Mouse (Mus musculus) c-Kit-positive CD71-positive TER-119-positive erythroid progenitor cells, embryonic 14.5 days (primary cell): Measurements from ENCODE around the gene Slc31a1.
A peak's percentile ranks its signal among the peaks of the same experiment; 100 is the strongest.

Source experiments
- DNase-seq: peaks from one replicate; pipeline ENCODE4 v3.0.0-alpha.2; 2013; ENCODE audit warnings: low spot score

Gene Slc31a1

DNA sequence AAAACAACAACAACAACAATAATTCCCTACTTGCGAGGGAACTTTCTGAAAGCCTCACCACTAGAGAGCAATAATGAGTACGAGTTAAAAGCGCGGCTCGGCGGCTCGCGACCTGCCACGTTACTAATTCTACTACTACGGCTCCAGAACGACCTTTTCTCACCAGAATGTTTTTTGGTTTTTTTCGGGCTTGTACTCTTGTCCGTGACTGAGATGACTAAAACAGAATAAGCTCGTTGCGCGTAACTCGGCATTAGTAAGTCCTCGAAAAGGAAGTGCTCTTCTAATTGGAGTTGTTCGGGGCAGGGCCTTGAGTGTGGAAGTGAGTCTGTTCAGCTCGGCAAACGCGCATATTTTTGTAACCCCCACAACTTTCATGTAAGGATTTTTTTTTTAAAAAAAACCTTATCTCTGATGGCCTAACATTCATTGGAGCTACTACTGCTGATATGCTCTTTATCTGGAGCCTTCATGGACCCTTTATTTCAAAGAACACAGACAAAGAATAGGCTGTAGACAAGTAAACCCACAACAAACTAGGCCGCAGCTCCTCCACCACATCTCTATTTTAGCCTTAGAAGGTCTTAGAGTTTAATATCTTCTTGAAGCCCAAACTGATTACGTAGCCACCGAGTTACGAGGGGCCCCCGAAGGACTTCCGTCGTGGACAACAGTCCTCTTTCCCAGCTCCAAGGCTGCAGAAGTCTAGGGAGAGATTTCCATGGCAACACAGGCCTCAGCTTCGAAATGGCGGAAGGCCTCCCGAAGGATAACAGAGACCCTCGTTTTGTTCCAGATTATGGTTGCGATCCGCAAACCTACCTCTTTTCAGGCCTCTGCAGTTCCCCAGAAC, 47.4 kb downstream of the Slc31a1 start:
- DNase-seq: peak; percentile 70

DNA sequence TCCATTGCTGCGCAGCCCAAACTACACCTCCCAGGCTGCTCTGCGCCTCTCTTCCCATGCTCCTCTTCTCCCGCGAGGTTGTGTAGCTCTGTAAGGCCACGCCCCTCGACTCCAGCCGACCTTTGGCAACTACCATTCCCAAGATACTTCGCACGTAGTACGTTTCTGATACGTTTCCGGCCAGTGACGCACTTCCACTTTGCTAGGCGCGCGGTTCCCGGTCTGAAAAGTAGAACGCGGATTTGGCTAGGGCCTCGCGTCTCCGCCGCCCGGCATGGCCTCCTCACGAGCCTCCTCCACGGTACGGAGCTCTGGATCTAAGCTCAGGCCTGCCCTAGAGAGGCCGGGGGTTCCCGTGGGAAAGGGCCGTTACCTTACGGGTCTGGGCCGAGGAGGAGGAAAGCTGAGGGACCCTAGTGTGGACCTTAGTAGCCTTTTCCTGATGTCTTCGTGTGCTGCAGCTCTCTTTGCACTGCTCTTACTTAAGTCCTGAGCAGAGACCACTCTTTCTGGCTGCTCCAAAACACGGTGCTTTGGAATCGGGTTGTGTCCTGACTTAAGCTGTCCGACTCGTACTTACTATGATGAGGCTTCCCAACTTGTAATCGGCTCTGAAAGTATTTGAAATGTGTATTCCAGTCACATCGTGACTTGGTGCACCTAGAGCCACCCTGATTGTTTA, 48.2 kb downstream of the Slc31a1 start, which contains the start of the genes Cdc26 and Prpf4:
Gene Cdc26 (minus strand): TSS at position 42 of the 682 bp plus-strand sequence.
Gene Prpf4 (plus strand): TSS at position 197 of the 682 bp plus-strand sequence.
- DNase-seq: peak; percentile 99

DNA sequence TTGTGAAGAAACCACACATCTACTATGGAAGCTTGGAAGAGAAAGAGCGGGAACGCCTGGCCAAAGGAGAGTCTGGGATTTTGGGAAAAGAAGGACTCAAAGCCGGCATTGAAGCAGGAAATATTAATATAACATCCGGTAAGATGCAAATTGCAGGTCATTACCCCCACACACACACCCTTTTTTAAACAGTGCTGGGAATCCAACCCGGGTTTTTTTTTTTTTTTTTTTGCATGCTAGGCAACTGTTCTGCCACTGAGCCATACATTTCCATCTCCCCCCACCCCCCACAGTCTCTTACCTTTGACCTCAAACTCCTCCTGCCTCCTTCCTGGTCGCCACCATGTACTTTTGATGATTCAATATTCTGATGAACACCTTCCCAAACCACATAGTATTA, 49.1 kb downstream of the Slc31a1 start:
- DNase-seq: no peak

DNA sequence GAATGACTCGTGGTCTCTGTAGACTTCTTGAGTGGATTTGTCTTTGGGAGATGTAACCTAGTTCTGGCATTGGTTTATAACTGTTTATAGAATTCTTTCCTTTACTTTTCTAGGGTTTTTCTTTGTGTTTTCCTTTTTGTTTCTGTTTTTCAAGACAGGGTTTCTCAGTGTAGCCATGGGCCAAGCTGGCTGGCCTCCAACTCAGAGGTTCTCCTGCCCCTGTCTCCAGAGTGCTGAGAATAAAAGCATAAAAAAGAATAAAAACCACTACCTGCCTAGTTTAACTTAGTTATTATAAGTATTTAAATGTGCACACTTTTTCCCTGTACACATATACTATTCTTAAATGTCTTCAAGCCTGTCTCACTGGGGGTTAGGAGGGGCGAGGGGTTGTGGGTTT, 49.8 kb downstream of the Slc31a1 start:
- no peak for DNase-seq

DNA sequence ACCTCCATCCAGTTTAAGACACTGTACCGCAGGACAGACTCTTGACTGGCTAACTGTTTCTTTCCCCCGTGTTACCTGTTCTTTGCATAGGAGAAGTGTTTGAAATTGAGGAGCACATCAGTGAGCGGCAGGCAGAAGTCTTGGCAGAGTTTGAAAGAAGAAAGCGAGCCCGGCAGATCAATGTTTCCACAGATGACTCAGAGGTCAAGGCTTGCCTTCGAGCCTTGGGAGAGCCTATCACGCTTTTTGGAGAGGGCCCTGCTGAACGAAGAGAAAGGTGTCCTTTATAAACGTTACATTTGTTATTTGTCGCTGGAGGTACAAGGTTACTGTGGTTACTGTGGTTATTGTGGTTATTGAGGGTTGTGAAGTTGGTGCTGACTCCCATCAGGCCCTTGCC, 51.1 kb downstream of the Slc31a1 start:
- no peak for DNase-seq

DNA sequence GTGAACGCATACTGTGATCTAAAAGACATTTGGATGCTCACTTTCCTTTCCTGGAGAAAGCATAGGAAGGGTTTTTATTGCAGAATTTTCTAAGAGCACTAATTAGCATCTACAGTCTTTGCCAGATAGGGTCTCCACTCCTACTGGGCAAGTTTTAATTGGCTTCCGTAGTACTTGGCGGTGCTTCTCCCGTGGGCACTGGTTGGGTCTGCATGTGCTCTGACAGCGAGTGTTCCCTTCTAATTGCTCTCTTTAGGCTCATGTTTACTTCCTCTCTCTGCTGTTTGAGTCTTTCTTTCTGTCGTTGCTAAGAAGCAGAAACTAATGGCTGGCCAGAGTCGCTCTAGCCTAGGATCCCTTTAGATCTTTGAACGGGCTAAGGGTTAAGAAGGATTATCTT, 57.9 kb downstream of the Slc31a1 start:
- no peak for DNase-seq

DNA sequence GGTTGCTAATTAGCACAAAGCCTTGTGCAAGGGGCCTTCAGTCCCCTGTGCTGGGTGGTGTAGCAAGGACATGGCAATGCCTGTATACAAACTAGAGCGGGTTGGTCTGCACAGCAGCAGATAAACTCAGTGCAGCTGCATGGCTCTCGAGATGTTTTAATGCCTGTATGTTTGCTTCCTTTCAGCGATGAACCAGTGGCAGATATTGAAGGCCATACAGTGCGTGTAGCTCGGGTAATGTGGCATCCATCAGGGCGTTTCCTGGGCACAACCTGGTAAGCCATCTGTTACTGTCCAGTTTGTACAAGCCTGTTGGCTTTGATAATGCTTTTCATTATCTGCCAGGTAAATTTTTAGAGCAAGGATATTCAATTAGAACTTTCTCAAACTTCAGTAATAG, 58.6 kb downstream of the Slc31a1 start:
- DNase-seq: no peak

DNA sequence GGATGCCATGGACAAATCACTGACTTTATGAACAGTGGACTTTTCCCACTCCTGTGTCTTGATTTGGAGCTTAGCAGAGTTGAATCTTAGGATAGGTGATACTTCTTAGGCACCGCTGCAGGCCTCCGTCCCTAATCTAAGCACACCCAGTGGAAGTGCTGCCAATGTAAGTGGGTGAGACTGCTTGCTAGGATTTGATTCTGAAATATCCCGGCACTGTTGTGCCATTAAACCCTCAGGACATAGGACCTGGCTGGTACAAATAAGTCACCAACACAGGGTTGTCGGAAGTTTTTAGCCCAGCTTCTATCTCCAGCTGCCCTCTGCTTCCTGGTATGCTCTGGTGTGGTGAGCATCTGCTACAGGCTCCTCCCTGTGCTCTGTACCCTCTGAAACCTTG, 65.4 kb downstream of the Slc31a1 start:
- no peak for DNase-seq

DNA sequence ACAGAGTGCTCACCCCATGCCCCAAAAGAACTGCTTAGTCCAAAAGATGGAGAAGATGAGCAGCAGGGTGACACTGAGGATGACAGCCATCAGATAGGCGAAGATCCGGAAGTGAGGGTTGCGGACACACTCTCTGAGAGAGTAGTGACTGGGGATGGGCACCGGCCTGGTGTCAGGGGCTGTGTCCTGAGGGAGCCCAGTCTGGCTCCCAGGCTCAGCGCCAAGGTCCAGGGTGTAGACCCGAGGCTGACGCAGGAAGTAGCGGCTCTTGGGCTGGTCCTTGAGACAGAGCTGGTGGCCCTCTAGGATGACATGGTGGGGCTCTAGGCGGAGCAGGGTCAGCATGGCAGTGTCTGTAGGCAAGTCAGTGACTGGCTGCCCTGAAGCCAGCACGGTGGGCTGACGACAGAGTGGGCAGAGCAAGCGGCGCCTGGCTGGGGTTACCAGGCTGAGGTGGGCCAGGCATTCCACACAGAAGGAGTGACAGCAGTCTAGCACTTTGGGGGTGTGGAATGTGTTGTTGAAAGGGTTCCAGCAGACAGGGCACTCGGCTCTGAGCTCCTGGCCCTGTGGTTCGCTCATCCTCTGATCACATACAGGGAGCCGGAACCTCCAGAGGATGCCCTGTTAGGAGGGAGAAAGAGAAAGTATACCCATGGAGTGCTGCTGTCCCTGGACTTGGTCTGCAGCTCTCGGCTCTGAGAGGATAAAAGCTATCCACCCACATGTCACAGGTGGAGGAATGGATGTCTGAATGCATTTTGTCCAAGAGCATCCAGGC, 67.6 kb downstream of the Slc31a1 start:
- DNase-seq: no peak

DNA sequence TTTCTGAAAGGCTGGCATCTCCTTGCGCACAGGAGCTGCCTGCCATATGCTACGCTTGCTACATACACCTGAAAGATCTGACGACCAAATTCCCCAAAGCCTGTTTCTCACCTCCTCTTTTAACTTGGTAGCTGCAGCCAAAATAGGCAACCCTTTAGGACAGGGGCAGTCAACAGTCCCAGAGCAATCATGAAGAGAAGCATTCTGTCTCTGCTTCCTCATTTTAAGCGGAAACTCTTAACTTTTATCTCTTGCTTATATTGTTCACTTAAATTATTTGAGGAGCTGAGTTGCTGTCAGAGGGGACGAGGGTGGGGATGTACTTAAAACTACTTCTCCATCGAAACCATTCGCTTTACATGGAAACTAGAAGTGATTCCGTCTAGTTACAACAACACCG, 69.1 kb downstream of the Slc31a1 start:
- DNase-seq: no peak

DNA sequence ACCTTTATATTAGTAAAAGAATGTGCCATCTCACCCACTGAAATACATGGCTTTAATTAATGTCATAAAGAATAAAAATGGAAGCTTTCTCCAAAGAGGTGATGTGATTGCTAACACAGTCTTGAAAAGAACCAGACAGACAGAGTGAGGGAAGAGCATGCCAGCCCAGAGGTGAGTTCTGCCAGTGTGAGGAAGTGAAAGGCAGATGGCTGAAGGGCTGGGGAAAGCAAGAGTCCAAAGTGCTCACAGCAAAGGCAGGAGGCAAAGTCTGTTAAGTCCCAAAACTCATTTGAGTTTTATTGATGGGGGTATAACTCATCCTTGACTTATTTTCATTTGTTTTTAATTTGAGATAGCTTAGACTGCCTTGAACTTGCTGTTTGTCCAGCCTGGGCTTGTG, 70.2 kb downstream of the Slc31a1 start:
- DNase-seq: no peak

DNA sequence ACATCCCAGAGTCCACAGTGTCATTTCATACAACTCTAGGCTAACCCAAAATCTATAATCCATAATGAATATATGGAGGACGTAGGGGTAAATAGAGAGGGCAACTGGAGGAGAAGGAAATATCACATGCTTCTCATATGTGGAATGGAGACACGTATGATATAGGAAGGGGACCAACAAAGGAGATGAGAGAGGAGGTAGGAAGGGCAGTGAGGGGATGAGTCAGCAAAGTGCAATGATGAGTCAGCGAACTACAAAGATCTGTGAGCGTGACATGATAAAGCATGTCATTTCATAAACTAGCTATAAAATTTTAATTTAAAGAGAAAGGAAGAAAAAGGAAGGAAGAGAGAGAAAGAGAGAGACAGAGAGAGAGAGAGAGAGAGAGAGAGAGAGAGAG, 71.0 kb downstream of the Slc31a1 start:
- peak; percentile 82 for DNase-seq

DNA sequence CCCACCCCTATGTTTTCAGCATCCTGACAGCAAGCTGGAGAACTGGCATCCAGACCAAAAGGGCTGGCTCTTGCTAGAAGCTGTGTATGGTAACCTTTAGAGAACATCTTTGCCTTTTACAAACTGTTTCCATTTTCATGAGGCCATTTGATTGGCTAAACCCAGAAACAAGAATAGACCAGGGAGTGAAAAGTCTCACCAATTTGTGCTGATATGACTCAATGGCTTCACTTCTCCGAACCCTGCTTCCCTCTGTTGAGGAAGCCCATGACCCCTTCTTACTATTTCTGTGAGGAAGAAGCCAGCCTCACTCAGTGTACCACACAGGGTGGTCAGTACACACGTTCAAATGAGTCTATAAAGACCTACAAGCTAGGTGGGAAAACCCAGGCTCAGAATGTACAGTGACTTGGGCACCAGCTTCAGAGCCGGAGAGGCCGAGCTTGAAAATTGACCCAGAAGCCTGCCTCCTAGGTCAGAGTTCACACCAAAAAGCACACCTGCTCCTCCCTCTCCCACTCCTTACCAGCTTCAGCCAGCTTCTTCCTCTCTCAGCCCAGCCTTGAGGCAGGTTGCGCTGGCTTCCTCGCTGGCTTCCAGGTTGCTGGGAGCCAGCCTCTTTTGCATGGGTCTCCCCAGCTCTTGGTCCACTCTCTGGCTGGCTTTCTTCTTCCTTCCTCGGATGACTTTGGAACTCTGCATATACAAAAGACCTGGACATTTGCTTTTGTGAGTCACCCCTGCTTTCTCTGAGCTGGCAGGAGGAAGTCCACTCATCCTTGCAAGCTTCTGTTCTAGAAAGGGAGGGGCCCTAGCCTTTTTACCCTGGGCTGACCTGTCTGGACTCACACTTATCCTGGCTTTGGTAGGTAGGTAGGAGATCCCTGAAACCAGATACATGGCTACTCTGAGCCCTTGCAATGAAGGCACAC, 73.7 kb downstream of the Slc31a1 start:
- DNase-seq: no peak

DNA sequence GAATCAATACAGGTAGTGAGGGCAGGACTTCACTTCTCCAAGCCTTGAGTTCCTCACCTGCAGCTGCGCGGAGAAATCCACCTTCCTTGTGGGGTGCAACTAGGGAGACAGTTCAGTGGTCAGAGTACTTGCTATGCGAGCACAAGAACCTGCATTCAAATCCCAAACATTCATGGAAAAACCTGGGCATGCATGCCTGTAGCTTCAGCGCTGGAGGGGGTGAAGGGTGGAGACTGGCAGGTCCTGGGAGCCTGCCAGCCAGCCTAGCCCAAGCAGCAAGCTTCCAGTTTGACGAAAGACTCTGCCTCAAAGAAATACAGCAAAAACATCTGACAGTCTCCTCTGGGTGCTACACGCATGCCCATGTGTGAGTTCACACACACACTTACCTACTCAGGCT, 74.6 kb downstream of the Slc31a1 start, which contains the start of gene Rnf183:
Gene Rnf183 (minus strand): TSS at position 172 of the 400 bp plus-strand sequence.
- DNase-seq: no peak

DNA sequence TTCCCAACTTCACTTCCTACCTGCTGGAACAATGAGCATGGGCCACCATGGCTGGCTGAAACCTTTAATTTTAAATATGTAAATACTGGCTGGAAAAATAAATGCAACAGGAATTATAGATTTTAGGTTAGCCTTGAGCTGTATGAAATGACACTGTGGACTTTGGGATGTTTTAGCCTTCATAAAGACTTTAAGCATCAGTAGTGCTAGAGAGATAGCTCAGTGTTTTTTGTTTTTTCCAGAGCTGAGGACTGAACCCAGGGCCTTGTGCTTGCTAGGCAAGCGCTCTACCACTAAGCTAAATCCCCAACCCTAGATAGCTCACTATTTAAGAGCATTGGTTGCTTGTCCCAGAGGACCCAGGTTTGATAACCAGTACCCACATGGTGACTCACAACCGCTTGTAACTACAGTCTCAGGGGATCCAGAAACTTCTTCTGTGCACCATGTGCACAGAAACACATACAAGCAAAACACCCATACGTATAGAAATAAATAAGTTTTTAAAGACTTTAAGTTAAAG, 76.8 kb downstream of the Slc31a1 start:
- no peak for DNase-seq

DNA sequence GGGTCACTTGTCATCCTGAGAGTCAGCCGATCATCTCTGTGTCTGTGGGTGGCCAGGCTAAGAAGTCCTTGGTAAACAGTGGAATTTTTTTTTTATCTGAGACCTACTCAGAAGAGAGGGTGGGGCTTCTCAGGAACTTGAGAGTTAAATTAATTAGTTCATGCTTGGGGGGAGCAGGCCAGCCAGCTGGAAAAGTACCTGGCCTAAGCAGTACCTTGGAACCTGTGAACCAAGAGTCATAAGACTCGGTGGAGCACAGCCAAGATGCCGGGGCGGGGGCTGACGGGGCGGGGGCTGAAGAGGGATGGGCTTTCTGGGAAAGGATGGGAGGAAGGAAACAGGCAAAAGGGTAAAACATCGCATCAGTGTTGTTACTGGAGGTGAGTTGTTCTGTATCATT, 77.3 kb downstream of the Slc31a1 start:
- DNase-seq: no peak

DNA sequence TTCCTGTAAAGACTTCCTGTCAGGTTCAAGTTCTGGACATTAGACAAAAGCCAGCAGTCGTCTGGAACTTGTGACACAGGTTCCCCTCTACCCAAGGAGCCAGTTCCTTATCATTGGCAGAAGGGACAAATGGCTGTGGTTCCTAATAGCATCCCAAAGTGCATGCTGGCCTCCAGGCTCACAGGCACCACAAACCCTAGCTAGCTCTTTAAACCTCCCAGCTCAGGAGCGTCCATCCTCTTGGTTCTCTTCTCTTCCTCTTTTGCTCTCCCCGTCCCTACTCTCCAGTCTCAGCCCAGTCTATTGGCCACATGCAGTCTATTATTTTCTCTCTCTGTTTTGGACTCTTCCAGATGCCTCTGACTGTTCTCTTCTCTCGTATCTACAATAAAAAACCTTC, 79.3 kb downstream of the Slc31a1 start:
- no peak for DNase-seq

DNA sequence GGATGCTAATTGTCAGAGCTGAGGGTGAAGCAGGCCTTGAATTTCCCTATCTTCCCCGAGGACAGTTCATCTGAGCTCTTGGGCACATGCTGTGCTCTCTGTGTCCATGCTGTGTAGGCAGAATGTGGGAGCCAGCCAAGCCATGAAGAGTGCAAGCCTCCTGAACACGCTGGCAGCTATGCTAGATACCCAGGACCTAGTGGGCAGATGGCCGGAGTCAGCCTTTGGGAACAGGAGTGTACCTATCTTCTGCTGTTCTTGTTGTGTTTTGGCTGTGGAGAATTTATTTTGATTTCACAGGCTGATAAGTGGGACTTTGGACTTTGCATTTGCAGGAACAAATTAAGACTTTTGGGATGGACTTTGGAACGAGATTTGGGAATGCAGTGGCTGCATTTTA, 80.0 kb downstream of the Slc31a1 start:
- no peak for DNase-seq

DNA sequence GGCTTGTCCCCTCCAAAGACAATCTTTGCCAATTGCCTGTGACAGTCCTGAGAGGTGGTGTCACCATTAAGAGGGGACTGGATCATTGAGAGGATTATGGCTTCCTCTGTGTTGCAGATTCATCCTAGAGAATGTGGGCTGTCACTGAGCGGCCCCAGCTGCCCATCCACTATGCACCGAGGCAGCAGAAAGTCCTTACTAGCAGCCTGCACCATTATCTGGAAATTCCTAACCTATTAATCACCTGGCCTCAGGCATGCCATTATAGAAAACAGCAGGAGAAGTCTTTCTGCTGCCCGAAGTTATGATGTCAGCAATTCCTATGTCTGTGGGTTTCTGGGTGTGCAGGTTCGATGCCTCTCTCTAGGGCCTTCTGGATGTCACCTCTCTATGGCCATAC, 80.5 kb downstream of the Slc31a1 start:
- no peak for DNase-seq
